Mouse (Mus musculus) liver, postnatal 0 days (tissue): ENCODE measurements around the gene Gbp10. TPM values are rescaled to one million over a fixed set of nuclear protein-coding genes. Genes with fewer than 3 reads are reported as not detected.
A peak's percentile ranks its signal among the peaks of the same experiment; 100 is the strongest.
"Not testable (repeated sequence)": the region's sequence is repeated elsewhere in the genome, so short reads cannot be mapped to it uniquely, and the experiment has no call there.

Experiments used
- ATAC-seq: fragments of 200-750 bp; cut with Nextera tagmentation; 2 replicates; pipeline ENCODE4 v1.8.0; 2017; ENCODE audit warnings: mild to moderate bottlenecking, moderate library complexity
- DNase-seq: peaks from one replicate; pipeline ENCODE4 v3.0.0-alpha.2; 2016
- H3K27ac ChIP-seq: fragments of 300-500 bp; sonication (generic); 2 replicates; pipeline ENCODE4 v1.5.1; 2014; ENCODE audit warnings: antibody characterized with exemption, moderate library complexity, mild to moderate bottlenecking, low read depth
- H3K27me3 ChIP-seq: fragments of 300-500 bp; sonication (generic); 2 replicates; pipeline ENCODE4 v1.6.1; 2014; ENCODE audit warnings: low read length, control low read depth, mixed read lengths; ENCODE audit not compliant: insufficient read depth
- H3K36me3 ChIP-seq: fragments of 300-500 bp; sonication (generic); replicated peaks from 2 replicates; pipeline ENCODE4 v1.6.1; 2014; ENCODE audit warnings: mild to moderate bottlenecking, control low read depth, low read length, moderate library complexity, mixed read lengths; ENCODE audit not compliant: insufficient read depth
- H3K4me1 ChIP-seq: fragments of 300-500 bp; sonication (generic); 2 replicates; pipeline ENCODE4 v1.6.1; 2014; ENCODE audit warnings: antibody characterized with exemption, mild to moderate bottlenecking, control low read depth; ENCODE audit not compliant: insufficient read depth
- H3K4me2 ChIP-seq: fragments of 300-500 bp; sonication (generic); 2 replicates; pipeline ENCODE4 v1.6.1; 2014; ENCODE audit warnings: low read depth, mild to moderate bottlenecking, low read length, moderate library complexity, mixed read lengths
- H3K4me3 ChIP-seq: fragments of 300-500 bp; sonication (generic); 2 replicates; pipeline ENCODE4 v1.5.1; 2014; ENCODE audit warnings: low read depth, low read length
- H3K9ac ChIP-seq: fragments of 300-500 bp; sonication (generic); replicated peaks from 2 replicates; pipeline ENCODE4 v1.6.1; 2014; ENCODE audit warnings: mild to moderate bottlenecking, moderate library complexity
- H3K9me3 ChIP-seq: fragments of 300-500 bp; sonication (generic); 2 replicates; pipeline ENCODE4 v1.6.1; 2016; ENCODE audit warnings: mild to moderate bottlenecking, control low read depth, low read length, mixed read lengths
- CTCF ChIP-seq: sonication (generic); IDR thresholded peaks from 2 replicates; pipeline ENCODE4 v1.5.1; 2016; ENCODE audit warnings: antibody characterized with exemption, low read depth
- EP300 ChIP-seq: IDR thresholded peaks from 2 replicates; pipeline ENCODE4 v1.6.1; 2016; ENCODE audit warnings: antibody characterized with exemption, low read depth, mild to moderate bottlenecking
- WGBS: fragments of 180-500 bp; shearing (Covaris S2); extraction: QIAGEN DNeasy Blood & Tissue Kit; methylation state at CpG from one replicate; pipeline ENCODE4 v1.1.7; 2014; ENCODE audit not compliant: insufficient replicate concordance; 5-methylcytosine and 5-hydroxymethylcytosine counted together
- polyA plus RNA-seq: library from polyadenylated mRNA; unstranded; fragments of >200 nt; fragmentation: Nextera tagmentation; extraction: Ambion mirVana; gene quantifications from 2 replicates; pipeline ENCODE4 v1.2.1, GENCODE M21; 2015

Gbp10 gene
- 1.1 and 1.6 TPM in 2 replicates for polyA plus RNA-seq

GRCm38 (mm10) chr5:105239483-105240047, at the start of gene Gbp10:
Gene Gbp10 (minus strand): TSS chr5:105239533.
- ATAC-seq (peak; percentile 65), DNase-seq (peak; percentile 14)
- not testable (repeated sequence) for H3K36me3 ChIP-seq, H3K9ac ChIP-seq, H3K4me1 ChIP-seq, H3K4me2 ChIP-seq, H3K27me3 ChIP-seq, H3K4me3 ChIP-seq, H3K9me3 ChIP-seq
- H3K27ac ChIP-seq, result peak within 1 kb of the TSS; percentile 55; the same call in 1 of the 2 replicates

GRCm38 (mm10) chr5:105260673-105261072, 21.3 kb upstream of the Gbp10 start:
- H3K27ac ChIP-seq, H3K4me2 ChIP-seq, H3K4me3 ChIP-seq, ATAC-seq, H3K27me3 ChIP-seq, H3K9me3 ChIP-seq, H3K4me1 ChIP-seq, H3K9ac ChIP-seq, H3K36me3 ChIP-seq, DNase-seq: not testable (repeated sequence)
- no CpG with 5 or more reads among the region's 3 CpGs for WGBS

- no peak overlapping the region for H3K27ac ChIP-seq
- no peak for DNase-seq
- H3K4me3 ChIP-seq, result no peak overlapping the region
- H3K4me2 ChIP-seq, result no peak overlapping the region
- H3K9ac ChIP-seq, result no peak overlapping the region
- H3K9me3 ChIP-seq, result no peaks in the 10 kb centered on the region
- ATAC-seq, result no peak
- H3K36me3 ChIP-seq, result no peaks in the 10 kb centered on the region
- H3K27me3 ChIP-seq, result no peaks in the 10 kb centered on the region
- TF ChIP-seq CTCF (0 out of 2 replicates have a peak, but pooled peaks have one; percentile 9), EP300 (no peak)
- no peaks in the 10 kb centered on the region for H3K4me1 ChIP-seq
Measured at GRCm38 (mm10) chr5:105252491-105252890, 13.2 kb upstream of the Gbp10 start.

- not testable (repeated sequence) for H3K27ac ChIP-seq, H3K9me3 ChIP-seq, H3K27me3 ChIP-seq, ATAC-seq, H3K4me1 ChIP-seq, H3K4me2 ChIP-seq, H3K4me3 ChIP-seq, H3K9ac ChIP-seq, DNase-seq, H3K36me3 ChIP-seq
- 42% methylated on average over 3 of the region's 3 CpGs for WGBS
Measured at GRCm38 (mm10) chr5:105244741-105245140, 5.4 kb upstream of the Gbp10 start.

GRCm38 (mm10) chr5:105240982-105241381, 1.6 kb upstream of the Gbp10 start:
- not testable (repeated sequence) for H3K27me3 ChIP-seq, H3K9me3 ChIP-seq, H3K4me1 ChIP-seq, H3K27ac ChIP-seq, ATAC-seq, H3K4me2 ChIP-seq, DNase-seq, H3K9ac ChIP-seq, H3K36me3 ChIP-seq, H3K4me3 ChIP-seq
- 79% methylated on average over 5 of the region's 5 CpGs for WGBS

GRCm38 (mm10) chr5:105238402-105238801, 931 bp downstream of the Gbp10 start:
- not testable (repeated sequence) for H3K27me3 ChIP-seq, DNase-seq, H3K4me1 ChIP-seq, H3K9ac ChIP-seq, H3K4me3 ChIP-seq, H3K36me3 ChIP-seq, H3K4me2 ChIP-seq, H3K9me3 ChIP-seq, H3K27ac ChIP-seq
- WGBS, result 67% methylated on average over 1 of the region's 1 CpGs
- ATAC-seq, result peak; percentile 72

GRCm38 (mm10) chr5:105236040-105236439, 3.3 kb downstream of the Gbp10 start:
- not testable (repeated sequence) for H3K4me2 ChIP-seq, H3K9ac ChIP-seq, H3K27me3 ChIP-seq, H3K36me3 ChIP-seq, ATAC-seq, H3K27ac ChIP-seq, DNase-seq, H3K4me1 ChIP-seq, H3K9me3 ChIP-seq, H3K4me3 ChIP-seq
- 42% methylated on average over 2 of the region's 3 CpGs for WGBS

- not testable (repeated sequence) for H3K4me3 ChIP-seq, DNase-seq, ATAC-seq, H3K27me3 ChIP-seq, H3K4me2 ChIP-seq, H3K9ac ChIP-seq, H3K27ac ChIP-seq, H3K4me1 ChIP-seq, H3K9me3 ChIP-seq, H3K36me3 ChIP-seq
- no CpG with 5 or more reads among the region's 3 CpGs for WGBS
Measured at GRCm38 (mm10) chr5:105208957-105209356, 30.4 kb downstream of the Gbp10 start.

- H3K27ac ChIP-seq, H3K36me3 ChIP-seq, H3K9me3 ChIP-seq, H3K4me2 ChIP-seq, DNase-seq, H3K9ac ChIP-seq, ATAC-seq, H3K27me3 ChIP-seq, H3K4me1 ChIP-seq, H3K4me3 ChIP-seq: not testable (repeated sequence)
- WGBS, result 47% methylated on average over 4 of the region's 4 CpGs
Measured at GRCm38 (mm10) chr5:105200791-105201355, 38.5 kb downstream of the Gbp10 start.

GRCm38 (mm10) chr5:105199149-105199548, 40.2 kb downstream of the Gbp10 start:
- H3K4me2 ChIP-seq, H3K36me3 ChIP-seq, H3K9ac ChIP-seq, H3K4me1 ChIP-seq, DNase-seq, H3K27ac ChIP-seq, H3K9me3 ChIP-seq, H3K27me3 ChIP-seq, H3K4me3 ChIP-seq: not testable (repeated sequence)
- 71% methylated on average over 1 of the region's 1 CpGs for WGBS
- peak; percentile 75 for ATAC-seq
